Mouse (Mus musculus) gastrocnemius, adult 18-20 months (tissue): ENCODE measurements around the gene Hpdl. TPM values are rescaled to one million over a fixed set of nuclear protein-coding genes. Genes with fewer than 3 reads are reported as not detected.
A peak's percentile ranks its signal among the peaks of the same experiment; 100 is the strongest.
"Not testable (repeated sequence)": the region's sequence is repeated elsewhere in the genome, so short reads cannot be mapped to it uniquely, and the experiment has no call there.

Experiments used
- DNase-seq: peaks from one replicate; pipeline ENCODE4 v3.0.0; 2021; ENCODE audit warnings: low spot score
- long read RNA-seq, 2 experiments: library from polyadenylated mRNA; stranded (forward); transcript quantifications; one replicate each; pipeline ENCODE4 v2.0.0; 2021
- total RNA-seq, 2 experiments: library from RNA; stranded (reverse); gene quantifications; 2 replicates each; pipeline ENCODE4 v1.2.3; 2021

The Hpdl gene
- total RNA-seq = 1 to 10 TPM; 1.1 to 1.6 TPM
- long read RNA-seq, experiment 1, partial matches to known transcripts = 0 of 1 reads
- long read RNA-seq, experiment 1, other reads (novel, unspliced or antisense) = 0 of 1 reads
- long read RNA-seq, experiment 2 = 0 reads

DNA sequence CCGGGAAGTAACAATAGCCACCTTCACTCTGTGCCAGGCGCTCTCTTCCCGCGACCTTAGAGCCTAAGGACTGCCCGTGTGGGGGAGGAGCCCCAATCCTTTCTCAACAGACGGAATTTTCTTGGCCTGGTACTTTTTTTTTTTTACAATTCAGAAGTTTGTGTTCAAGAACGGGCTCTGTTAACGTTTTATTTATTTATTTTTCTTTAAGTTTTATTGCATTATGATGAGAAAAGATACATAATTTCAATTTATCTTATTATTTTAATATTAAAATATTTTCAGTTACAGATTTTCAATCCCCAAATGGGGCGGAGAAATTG is at the start of gene Hpdl:
Gene Hpdl, minus strand, starts transcription at position 14 of the 323 bp plus-strand sequence.
- DNase-seq = no peak

DNA sequence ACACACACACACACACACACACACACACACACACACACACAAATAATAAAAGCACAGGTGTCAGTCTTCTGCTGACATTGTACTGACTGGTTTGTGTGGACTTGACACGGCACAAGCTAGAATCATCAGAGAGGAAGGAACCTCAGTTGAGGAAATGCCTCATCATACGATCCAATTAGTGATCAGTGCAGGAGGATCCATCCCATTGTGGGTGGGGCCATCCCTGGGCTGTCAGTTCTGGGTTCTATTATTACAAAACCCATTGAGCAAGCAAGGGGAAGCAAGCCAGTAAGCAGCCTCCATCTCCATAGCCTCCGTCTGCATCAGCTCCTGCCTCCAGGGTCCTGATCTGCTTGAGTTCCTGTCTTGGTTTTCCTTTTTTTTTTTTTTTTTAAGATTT is 48.4 kb upstream of the Hpdl start:
- no peak for DNase-seq

DNA sequence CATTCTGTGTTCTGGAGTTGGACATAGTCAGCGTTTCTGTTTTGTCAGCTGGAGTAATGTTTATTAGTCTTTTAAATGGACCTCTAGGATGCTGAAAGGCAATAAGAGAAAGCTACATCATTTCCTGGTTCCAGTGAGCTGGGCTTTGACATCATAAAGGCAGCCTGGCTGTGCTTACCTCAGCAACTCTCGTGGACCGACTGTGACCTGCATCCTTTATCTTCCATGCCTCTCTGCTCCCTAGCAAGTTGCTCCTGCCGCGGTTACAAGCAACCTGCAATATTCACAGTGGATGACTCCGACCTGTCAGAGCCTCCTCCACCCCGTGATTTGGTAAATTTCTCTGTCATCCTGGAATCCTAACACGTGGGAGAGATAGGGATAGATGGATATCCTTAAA is 40.5 kb upstream of the Hpdl start:
- DNase-seq = no peak

DNA sequence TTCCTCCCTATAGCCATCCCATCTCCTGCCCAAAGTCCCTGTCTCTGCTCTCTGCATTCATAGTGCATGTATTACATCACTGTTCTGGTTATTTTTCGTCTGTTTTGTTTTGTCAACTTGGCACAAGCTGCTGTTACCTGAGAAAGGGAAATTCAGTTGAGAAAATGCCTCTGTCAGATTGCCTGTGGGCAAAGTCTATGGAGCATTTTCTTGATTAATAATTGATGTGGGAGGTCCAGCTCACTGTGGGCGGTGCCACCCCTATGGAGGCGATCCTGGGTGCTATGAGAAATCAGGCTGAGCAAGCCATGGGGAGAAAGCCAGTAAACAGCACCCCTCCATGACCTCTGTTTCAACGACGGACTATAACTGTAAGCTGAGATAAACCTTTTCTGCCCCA is 38.2 kb upstream of the Hpdl start:
- DNase-seq = no peak

DNA sequence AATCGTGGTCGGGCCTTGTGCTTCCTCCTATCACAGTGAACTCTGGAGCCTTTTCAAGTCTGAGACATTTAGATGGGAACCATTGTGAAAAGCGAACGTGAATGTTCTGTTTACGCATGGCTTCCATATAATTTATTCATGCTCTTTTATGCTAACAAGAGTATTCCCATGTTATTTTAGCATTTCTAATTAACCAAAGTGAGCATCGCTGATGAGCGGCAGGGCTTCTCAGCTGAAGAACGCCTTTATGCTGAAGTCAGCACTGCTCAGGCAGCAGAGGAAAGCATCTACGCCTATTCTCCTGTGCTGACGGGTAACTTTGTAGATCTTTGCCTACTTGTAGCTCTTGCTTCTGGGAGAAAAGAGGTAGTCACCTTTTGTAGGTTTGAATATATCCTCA is 35.7 kb upstream of the Hpdl start:
- DNase-seq = no peak

DNA sequence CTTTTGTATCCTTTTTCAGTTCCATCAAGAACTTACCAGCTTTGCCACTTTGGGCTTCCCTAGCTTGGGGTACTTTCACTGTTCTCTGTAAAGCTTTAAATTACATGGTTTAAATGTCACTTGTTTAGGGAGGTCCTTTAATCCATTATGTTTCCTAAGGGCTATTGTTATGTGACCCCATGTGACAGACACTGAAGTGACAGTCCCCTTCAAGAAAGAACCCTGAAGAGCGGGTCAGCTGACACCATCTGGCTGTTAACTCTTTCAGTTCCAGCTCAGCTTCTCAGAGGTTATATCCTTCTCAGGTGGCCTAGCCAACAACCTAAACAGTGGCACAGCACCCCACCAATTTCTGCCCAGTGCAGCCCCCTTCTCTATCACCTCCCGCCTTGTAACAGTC is 32.8 kb upstream of the Hpdl start:
- no peak for DNase-seq

DNA sequence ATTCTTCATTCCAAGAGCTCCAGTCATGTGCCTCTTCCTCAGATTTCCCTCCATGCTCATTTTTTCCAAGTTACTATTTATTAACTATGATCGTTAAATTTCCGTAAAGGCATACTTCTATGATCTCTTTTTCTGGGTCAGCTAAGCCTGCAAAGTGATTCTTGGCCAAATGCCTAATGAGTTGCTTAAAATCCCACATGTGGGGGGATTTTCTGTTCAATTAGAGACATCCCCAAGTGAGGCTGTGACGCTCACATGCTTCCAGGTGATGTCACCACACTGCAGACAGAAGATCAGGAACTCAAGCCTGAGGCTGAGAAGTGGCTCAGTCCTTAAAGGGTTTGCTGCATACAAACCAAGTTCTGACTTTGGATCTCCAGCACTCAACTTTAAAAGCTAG is 28.4 kb upstream of the Hpdl start:
- no peak for DNase-seq

DNA sequence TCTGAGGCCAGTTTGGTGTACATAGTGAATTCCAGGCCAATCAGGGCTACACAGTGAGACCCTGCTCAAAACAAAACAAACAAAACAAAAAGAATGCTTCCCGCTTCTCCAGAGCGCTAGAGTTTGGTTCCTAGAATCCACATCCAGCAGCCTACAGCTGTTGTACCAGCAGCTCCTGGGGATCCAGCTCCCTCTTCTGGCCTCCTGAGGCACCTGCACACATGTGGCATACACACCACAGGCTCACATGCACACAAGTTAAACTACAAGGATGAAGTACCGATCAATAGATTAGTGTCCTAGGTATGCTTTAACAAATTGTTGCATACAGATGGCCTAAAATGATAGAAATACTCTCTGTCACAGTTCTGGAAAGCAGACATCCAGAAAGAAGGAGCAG is 22.8 kb upstream of the Hpdl start:
- DNase-seq = no peak

DNA sequence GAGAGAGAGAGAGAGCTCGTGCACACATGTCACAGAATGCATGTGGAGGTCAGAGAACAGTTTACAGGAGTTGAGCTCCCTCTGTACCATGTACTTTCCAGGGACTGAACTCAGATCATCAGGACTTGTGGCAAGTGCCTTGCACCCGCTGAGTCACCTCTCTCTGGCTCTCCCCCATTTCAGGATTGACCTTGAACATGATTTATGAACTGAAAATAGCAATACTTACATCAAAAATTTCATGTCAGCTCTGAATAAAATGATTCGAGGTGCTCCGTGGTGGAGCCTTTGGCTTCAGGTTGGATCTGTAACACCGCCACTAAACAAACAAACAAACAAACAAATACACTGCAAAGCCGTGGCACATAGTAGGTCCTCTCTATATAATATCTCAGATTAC is 19.3 kb upstream of the Hpdl start:
- no peak for DNase-seq

DNA sequence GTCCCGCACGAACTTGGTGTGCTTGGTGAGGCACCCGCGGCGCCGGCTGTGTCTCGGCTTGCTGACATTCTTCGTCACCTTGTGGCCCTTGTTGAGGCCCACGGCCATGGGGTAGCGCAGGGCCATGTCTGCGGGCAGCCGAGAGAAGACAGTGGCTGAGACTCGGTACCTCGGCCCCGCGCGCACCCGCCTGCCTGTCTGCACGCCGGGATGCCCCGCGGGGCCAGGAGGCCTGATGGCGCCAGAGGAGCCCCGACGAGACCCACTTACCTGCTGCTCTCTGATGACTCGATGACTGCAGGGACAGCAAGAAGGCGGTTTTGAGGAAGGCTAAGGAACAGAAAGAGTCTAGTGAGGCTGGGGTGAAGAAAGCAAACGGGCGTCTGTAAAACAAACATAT is 18.6 kb upstream of the Hpdl start:
- not testable (repeated sequence) for DNase-seq

DNA sequence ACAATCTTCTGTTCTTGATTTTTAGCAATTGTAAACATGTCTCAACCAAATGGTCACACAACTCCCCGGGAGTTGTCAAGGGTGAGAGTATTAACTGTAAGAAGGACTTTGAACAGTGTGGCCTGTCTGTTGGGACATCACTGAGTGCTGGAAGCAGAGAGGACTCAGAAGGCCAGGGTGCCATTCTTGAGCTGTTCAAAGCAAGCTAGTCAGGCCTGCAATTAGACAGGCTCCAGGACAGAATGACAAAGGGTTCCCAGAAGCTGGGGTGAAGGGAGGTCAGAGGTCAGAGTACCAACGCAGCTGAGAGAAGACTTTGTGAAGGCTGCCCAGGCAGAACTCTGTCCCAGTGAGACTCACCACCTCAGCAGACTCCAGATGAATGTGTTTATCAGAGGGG is 17.5 kb upstream of the Hpdl start:
- no peak for DNase-seq

DNA sequence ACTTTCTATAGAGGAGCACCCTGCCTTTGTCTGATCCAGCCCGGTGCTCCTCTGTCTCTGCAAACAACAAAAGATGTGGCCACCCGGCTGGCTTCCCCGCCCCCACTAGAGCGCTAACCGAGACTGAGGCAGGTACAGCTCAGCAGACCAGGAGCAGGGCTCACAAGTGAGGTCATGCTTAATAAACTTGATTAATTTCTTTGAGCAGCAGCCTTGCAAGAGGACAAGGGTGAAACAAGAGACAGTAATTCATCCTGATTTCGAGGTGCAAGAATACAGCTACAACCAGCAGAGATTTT is 8.5 kb upstream of the Hpdl start:
- DNase-seq = no peak

DNA sequence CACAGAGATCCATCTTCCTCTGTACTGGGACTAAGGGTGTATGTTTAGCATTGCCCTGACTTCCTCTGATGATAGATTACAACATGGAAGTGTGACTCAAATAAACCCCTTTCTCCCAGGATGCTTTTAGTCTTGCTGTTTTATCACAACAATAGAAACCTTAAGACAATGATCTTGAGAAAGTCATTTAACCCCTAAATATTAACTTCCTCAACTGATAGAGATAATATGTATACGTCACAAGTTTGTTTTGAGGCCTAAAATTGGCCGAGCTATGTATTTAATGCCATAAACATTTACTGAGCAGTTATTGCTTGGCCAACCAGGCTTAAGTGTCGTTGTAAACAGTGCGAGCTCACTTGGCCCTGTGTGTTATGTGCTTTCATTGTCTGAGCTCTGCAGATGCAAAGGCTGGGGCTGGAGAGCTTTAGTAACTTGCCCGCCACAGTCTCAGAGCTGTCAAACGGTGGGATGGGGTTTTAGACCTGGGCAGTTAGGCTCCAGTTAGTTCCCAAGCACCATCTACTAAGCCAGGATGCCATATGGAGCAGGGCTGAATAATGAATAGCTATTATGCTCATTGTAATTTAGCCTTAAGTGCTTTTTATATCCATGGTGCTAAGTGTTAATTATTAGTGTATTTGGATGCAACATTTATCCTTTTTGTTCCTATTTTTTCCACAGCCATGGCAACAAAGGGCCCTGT is 8.0 kb upstream of the Hpdl start:
- DNase-seq = no peak

DNA sequence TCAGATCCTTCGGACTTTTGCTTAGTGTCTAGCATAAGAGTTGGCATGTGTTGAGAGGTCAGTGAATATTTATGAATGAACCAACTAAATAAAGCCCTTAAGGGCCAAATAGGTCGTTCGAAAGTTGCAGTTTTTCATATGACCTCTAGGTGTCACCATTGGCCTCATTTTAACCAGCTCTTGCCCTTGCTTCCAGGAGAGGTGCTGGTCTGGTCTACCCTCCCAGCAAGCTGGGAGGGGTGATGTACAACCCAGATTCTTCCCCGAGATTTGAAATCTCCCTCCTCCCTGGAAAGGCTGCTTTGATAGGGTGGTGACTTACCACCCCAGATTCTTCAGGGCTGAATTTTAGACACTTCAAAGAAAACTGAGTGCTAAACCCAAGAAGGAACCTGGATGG is 6.3 kb upstream of the Hpdl start:
- DNase-seq = peak; percentile 34

DNA sequence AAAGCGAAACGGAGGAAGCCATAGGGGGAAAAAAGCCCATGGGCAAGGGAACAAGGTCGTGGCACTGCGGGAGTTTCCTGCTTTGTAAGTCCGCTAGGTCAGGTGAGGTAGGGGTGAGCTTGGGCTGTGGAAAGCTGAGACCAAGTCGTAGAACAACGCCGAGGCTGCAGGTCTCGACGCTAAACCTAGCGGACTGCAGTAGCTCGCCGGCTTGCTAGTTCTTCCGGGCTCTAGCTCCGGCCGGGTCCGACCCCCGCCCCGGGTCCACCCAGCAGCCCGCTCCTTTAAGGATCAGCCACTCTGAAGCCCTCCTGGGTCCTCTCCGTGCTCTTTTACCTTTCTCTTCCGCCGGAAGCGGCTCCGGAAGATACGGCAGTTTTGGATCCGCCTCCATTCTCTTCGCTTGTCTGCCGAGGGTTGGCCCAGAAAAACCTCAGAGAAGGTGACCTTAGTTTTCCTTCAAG is 3.1 kb upstream of the Hpdl start:
- DNase-seq = peak; percentile 75

DNA sequence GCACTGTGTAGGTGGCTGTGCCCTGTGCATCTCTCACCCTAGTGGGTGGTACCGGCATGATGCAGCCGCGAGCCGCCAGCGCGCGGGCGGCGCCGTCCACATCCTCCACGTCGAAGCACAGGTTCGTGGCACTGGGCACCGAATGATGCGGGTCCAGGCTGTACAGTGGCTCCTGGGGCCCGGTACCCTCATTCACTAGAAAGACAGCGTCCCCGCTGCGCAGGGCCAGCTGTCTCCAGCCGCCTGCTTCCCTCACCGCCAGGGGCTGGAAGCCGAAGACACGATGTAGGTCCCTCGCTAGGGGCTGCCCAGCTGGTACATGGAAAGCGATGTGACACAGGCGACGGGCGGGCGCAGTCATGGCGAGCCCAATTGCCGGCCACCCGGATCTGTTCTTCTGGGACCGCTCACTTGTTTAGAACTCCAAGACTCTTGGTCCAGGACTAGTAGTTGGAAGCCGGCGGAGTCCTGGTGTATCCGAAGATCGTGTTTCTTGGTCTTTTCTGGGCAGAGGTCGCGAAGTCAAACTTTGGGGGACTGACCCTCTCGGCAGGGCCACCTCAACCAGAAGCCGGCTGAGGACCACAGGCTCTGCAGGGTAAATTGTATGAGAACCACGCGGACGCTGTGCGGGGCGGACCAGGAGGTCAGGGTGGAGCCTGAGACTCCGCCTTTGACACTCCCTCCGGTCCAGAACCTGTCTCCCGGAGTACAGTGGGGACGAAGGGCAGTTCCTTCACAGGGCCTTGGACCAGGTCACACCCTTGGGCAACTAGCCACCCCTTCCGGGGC is 409 bp downstream of the Hpdl start:
- DNase-seq = peak; percentile 80

DNA sequence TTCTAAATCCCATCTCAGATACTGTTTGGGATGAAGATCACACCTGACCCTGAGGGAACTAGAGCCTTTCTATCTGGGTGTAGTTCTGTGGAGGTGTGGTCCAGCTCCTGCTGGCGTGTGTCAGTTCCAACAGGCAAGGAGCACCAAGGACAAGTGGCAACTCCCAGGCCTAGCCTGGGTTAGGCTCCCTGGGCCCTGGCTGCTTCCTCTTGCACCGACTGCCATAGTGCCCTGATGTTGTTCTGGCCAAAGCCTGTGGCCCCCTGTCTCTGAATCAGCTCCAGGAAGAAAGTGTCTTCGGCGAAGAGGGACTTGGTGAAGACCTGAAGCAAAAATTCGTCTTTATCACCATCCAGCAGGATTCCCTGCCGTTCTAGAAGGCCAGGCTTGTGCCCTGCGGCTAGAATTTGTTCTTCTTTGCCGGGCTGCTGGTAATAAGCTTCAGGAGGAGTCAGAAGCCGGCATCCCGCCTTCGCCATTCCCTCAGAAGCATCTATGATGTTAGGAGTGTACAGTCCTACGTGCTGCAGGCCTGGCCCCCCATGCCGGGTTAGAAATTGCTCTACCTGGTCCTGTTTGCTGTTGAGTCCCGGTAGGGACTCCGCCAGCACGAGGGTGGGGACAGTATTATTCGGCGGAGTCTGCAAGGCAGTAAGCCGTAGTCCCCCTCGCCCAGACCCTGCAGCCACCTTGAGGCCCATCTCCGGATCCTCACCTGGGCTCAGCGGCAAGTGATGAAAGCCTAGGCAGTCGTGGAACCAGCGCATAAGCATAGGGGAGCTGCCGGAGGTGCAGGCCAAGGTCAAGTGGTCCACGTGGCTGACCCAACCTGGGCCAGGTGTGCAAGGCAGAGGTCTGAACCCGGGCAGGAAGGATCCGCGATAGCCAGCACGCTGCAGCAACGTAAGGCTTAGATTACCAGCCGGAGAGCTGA is 1.3 kb downstream of the Hpdl start:
- DNase-seq = no peak

DNA sequence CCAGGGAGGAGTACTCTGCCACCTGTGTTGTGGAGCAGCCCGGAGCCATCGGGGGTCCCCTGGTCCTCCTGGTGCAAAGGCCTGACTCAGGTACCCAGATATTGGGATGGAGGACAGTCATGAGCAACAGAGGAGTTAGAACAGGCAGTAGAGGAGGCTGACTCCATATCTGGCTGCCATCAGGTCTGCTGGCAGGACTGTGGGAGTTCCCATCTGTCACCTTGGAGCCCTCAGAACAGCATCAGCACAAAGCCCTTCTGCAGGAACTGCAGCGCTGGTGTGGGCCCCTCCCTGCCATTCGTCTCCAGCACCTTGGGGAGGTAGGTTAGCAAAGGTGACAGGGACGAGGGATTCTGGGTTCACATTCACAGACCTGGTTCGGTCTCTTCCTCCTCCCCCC is 4.0 kb downstream of the Hpdl start:
- DNase-seq = no peak

DNA sequence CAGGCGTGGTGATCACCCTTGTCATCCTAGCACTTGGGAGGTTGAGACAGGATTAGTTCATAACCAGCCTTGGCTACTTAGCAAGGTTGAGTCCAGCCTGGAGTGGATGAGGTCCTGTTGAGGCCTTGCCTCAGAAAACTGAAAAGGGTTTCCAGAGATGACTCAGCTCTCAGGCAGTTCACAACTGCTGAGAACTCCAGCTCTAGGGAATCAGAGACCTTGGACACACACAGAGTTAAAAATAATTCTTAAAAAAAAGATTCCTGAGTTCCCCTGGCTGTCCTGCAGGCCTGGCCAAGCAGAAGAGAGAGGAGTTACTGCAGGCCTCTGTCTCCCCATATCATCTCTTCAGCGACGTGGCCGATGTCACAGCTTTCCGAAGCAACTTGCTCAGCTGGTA is 6.2 kb downstream of the Hpdl start:
- DNase-seq = no peak

DNA sequence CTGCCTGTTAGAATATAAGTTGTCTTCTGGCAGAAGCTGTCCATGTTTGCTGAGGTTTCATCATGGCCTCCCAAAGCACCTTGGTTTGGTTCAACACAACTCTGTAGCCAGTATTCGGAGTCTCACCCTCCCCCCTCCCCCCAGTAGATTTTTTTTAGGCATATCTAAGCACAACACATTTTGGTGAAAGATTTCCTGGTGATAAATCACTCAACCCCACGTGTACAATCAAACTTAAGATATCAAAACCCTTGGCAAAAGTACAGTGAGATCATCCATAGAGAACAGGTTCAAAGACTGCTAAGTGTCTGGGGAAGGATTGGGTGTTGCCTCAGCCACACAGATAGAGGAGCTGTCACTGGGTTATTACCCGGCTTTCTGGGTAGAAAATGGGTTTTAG is 10.5 kb downstream of the Hpdl start:
- no peak for DNase-seq

DNA sequence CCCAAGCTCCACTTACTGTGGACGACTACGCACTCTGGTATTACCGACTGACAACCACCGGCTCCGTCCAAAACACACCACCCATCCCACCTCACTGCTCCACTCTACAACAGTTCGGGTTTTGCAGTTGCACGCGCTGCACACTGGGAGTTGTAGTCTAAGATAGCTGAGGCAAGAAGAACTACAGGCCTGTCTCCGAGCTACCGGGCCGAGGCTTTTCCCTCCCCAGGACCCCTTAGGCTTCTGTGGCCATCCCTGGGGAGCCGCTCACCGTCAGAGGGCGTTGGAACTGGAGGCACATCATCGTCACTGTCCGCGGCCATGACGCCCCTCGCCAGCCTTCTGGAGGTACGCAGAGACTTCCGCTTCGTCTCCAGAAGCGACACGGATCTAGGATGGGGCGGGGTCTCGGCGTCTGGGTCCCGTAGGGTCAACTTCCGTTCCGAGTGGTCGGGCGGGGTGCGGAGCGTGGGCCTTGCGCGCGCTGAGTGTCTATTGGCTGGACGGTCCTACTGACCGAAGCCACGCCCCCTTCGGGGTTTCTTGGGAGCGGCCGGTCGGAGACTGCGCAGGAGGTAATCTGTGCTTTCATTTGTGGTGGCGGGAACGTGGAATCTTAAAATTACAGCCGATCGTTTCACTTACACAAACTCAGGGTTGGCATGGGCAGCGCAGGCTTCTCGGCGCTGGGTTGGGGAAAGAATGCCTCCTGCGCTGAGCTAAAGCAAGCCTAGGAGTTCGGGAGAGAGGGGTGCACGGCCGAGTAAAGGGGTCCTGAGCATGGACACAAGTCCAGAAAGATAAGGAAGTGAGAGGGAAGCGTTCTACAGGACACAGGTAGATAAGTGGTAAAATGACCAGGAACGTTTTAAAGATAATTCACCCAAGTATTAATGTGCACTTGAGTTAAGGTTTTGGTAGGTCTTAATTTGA is 14.0 kb downstream of the Hpdl start, which contains the start of the genes Toe1 and Mutyh:
Gene Toe1, minus strand, starts transcription at position 444 of the 933 bp plus-strand sequence.
Gene Mutyh, plus strand, starts transcription at position 527 of the 933 bp plus-strand sequence.
- DNase-seq = peak; percentile 94
